Mouse (Mus musculus): ENCODE measurements around the gene Nsmf.

Gene Nsmf

GRCm38 (mm10) chr2:25088636-25089035 is 34.5 kb downstream of the Nsmf start:
- DNase-seq, result no peak

DNA sequence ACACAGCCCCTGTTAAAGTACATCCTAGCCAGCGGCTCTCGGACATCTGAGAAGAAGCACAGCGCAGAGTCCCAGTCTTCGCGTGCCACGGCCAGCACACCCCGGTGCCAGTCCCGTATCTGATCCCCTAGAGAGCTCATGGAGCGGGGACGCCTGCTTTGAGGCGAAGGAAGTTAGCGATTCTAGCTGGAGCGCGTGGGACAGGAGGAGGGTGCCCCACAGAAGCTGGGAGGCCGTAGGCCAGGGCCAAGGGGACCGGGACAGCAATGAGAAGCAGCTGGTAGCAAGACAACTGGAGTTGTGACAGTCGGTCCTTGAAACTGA is 40.6 kb downstream of the Nsmf start:
- no peak for DNase-seq

DNA sequence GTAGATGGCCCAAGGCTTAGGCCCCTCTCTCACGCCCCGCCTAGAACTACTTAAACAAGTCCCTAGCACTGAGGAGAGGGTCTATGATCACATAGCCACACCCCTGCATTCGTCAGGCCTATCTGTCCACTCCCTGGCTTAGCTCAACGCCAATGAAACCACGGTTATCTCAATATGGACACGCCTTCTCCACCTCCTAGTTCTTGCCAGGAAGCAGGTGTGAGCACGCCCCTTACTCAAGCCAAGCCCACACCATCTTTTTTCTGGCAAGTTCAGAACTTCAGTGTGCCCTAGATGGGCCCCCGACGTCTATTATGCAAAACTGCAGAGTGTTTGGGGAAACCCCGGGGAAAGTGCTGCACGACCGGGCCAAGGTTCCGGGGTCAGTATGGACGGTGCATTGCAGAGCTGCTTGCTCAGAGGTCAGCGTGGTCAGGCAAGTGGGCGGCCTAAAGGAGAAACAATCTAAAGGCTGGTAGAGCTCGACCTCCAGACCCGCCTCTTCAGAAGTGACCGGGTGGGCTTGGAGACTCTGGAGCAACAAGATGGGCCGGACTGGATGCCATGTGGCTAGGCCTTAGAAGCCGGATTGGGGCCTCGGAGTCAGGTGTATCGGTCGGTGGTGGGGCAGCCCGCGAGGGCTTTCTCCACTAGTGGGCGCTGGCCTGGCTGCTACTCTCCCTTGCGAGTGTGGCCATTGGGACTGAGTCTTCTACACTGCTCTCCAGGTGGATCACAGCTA is 41.1 kb downstream of the Nsmf start, which contains the start of gene Noxa1:
Noxa1 (minus strand) TSS at position 41 of the 742 bp plus-strand sequence.
- no peak for DNase-seq

- DNase-seq, result no peak
Measured at GRCm38 (mm10) chr2:25098005-25098615, 44.0 kb downstream of the Nsmf start.

DNA sequence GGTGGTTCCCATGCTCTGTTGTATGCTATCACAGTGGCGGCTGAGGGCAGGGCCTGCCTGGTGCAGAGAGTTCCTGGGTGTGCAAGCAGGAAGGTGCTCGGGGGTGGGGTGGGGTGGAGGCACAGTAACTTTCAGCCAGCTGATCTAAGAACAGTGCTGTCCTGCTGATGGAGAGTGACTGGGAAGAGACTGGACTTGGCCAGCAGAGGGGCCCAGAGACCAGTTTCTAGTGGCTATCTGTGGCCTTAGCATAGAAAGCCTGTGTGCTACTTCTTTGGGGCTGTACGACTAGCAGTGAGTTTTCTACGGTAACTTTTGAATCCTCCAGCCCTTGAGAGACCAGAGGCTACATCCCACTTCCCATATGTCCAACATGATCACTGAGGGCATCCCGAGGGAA is 44.8 kb downstream of the Nsmf start:
- peak; percentile 5 for DNase-seq

- DNase-seq, result no peak
Measured at GRCm38 (mm10) chr2:25099703-25100102, 45.5 kb downstream of the Nsmf start.

DNA sequence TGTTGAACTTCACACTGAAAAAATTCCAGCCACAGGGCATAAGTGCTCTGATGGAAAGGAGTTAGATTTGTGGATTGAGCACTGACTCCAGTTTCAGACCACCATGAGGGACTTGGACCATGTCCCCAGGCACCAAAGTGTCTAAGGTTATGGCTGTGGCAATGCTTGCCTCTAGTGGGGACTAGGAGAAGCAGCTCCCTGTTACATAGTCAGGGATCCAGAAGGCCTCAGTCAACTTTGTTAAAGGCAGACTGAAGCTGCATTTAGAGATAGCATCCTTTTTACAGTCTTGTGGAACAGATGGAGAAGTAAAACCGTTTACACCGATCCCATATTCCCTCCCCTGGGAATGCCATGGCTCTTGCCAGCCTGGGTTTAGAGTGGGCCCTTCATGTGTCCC is 50.0 kb downstream of the Nsmf start:
- no peak for DNase-seq

DNA sequence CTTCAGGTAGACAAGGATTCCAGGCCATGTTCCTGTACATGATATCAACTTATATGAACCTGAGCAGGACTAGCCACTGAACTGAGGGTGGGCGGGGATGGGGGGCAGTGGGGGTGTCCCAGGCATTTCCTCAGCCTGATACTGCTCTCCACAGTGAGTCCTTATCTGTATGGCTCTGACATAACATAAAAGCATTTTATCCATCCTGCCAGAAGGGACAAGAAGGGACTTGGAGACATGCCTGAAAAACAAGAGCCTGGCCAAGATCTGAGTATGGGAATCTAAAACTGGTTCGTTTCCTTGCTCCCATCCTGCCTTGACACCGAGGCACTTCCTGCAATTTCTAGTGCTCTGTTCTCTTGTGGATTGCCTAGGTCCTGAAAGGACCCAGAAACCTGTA is 51.9 kb downstream of the Nsmf start:
- DNase-seq, result no peak

DNA sequence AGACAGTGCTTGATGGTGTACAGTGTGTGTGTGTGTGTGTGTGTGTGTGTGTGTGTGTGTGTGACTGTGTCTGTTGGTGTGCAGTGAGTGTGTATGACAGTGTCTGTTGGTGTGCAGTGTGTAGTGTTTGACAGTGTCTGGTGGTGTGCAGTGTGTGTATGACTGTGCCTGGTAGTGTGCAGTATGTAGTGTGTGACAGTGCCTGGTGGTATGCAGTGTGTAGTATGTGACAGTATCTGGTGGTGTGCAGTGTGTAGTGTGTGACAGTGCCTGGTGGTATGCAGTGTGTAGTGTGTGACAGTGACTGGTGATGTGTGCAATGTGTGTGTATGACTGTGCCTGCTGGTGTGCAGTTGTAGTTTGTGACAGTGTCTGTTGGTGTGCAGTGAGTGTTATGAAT is 55.3 kb downstream of the Nsmf start:
- no peak for DNase-seq

DNA sequence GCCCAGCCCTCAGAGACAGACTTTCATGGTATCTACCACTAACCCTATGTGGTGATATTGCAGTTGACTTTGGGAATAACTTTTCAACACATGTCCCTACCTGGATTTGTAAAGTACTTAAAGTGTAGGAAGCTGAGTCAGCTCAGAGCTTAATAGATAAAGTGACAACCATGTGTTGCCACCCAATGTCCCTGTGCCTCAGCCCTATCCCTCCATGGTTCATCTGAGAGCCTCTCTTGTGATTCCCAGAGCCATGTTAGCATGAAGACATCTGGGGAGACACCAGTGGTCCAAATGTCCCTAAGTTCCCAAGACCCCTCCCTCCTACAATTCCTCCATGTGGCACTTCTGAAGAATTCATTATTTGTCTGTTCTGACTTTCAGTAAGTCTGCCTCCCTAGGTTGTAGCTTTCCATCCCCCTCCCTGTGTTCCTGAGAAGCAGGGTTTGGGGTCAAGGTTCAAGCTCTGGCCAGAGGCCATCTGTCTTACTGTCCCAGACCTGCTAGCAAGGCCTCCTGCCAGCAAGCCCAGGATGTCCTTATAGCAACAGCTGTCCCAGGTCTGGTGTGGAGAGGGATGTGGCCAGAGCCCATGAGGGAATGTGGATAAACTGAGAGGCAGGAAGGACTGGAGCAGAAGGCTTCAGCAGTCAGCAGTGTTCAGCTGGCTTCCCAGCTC is 56.5 kb downstream of the Nsmf start:
- no peak for DNase-seq

- DNase-seq, result no peak
Measured at GRCm38 (mm10) chr2:25111184-25111791, 57.1 kb downstream of the Nsmf start.
